Mouse (Mus musculus) liver, embryonic 14.5 days (tissue): ENCODE results near the gene Neurod1.

Experiments used
- CTCF ChIP-seq: IDR thresholded peaks from 2 replicates; pipeline ENCODE4 v1.5.1; 2016; ENCODE audit warnings: antibody characterized with exemption, low read depth, control low read depth
- EP300 ChIP-seq: IDR thresholded peaks from 2 replicates; pipeline ENCODE4 v1.6.1; 2016; ENCODE audit warnings: antibody characterized with exemption, low read depth

DNA sequence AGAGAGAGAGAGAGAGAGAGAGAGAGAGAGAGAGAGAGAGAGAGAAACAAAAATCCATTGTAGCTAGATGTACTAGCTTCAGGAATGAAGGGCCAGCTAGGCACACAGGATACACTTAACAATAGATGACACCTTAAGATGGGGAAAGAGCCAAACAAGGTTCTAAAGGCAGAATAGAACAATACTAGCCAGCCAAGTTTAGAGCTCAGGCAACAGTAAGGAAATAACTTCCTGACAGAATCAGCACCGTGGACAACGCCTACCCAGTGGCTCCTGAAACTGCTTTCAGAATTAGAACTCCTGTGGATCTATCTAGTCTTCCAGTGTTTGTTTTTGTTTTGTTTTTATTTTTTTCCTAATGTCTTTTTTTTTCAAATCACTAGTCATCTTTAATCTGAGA is 4.0 kb upstream of the Neurod1 start:
- TF ChIP-seq CTCF (no peak), EP300 (no peak)
